Mouse (Mus musculus) monocyte, adult 5-6 weeks (primary cell): ENCODE measurements around the gene Trim6. TPM values are rescaled to one million over a fixed set of nuclear protein-coding genes. Genes with fewer than 3 reads are reported as not detected.
"Not testable (repeated sequence)": the region's sequence is repeated elsewhere in the genome, so short reads cannot be mapped to it uniquely, and the experiment has no call there.

Experiments used
- ATAC-seq: fragments of 153-309, 156-312 bp; replicated peaks from 2 replicates; pipeline ENCODE4 v1.8.0; 2017; ENCODE audit warnings: mild to moderate bottlenecking; ENCODE audit not compliant: low TSS enrichment, insufficient number of reproducible peaks, severe bottlenecking, poor library complexity, low FRiP score
- total RNA-seq: library from RNA; stranded (forward); fragments of 200-1000, 200-491, 200-594 nt; gene quantifications from 3 replicates; pipeline ENCODE4 v1.2.3, GENCODE M21; 2017

The Trim6 gene
- total RNA-seq = 0.21 to 1.6 TPM in 2 of 3 replicates, not detected in the other

DNA sequence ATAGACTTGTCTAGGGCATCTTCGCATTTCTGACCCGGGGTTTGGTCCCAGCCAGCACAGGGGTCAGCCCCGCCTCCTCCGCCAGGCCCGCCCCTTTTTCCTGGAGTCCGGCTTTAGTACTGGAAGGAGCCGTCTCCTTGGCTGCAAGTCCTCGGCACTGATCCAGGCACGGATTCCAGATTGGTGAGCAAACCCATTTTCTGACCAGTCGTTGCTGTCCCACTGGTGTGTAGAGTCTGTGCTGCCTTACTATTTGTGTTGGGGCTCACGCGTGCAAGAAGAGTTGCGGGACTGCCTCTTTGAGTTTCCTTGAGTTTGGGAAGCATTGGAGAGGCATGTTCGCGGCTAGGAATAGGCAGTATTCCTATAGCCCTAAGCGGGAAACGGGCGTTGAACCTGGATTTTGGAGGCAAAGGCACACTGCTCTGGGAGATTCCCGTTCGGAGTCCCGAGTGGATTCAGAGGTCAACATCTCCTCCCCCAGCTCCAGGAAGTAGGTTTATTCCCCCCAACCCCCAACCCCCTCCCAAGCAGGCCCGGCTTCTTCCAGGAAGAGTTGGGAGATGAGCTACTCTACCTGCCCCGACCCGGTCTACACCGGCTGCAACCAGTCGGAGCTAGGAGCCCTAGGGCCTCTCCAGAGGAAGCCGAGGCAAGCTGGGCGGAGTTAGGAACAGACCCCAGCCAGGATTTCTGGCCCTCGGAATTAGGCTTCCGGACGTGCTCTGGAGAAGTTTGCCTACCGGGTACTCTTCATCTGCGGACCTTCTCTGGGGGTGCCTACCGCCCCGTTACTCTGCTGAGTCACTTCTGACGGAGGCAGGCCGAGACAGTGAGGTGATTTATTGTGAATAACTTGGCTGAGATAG is at the start of gene Trim6:
Gene Trim6, plus strand, starts transcription at position 93 of the 869 bp plus-strand sequence.
- 0 out of 2 replicates have a peak, but pooled peaks have one; percentile 22 for ATAC-seq

- ATAC-seq = 0 out of 2 replicates have a peak, but pooled peaks have one; percentile 27
Observed at GRCm38 (mm10) chr7:104169634-104170204, 48.9 kb upstream of the Trim6 start.

GRCm38 (mm10) chr7:104175085-104175484 is 43.5 kb upstream of the Trim6 start:
- no peak for ATAC-seq

DNA sequence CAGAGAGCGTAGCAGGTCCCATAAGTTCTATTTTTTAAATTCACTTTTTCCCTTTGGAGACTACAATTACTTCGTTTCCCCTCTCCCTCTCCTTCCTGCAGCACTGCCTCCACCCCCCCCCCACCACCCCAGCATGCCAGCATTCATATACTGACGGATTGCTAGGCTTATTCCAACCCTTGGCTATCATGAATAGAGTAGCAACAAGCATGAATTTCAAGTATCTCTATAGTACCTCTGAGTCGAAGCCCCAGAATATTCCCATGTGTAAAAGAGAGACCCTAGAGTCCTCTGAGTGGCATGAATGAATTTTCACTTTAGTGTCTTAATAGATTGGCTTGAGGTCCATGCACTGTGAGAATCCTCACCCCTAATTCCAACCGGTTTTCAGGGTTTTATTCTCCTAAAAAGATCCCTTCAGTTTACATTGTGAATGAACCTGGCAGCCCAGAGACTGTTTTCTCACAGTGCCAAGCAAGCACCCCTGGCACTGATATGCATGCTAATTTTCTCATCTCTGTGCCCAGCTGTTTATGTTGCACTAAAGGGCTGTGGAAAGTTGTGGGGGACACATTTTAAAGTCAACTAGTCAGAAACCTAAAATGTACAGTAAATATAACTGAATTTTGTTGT is 40.1 kb upstream of the Trim6 start:
- no peak for ATAC-seq

DNA sequence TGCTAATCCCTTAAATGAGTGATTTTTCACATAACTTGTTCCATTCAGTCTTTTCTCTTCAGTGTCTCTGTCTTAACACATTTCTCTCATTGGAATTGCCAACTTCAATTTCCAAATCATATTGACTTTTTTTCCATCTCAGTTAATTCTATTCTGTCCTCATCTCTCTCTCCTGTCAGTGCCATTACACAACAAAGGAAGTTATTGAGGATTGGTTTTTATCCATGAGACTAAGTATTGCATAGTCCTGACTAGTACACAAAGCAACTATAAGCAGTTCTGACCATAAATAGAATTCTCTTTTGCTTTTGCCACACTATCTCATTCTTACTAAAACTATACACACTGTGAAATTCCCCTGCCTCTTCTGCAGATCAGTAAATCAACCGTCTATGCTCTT is 39.5 kb upstream of the Trim6 start:
- no peak for ATAC-seq

DNA sequence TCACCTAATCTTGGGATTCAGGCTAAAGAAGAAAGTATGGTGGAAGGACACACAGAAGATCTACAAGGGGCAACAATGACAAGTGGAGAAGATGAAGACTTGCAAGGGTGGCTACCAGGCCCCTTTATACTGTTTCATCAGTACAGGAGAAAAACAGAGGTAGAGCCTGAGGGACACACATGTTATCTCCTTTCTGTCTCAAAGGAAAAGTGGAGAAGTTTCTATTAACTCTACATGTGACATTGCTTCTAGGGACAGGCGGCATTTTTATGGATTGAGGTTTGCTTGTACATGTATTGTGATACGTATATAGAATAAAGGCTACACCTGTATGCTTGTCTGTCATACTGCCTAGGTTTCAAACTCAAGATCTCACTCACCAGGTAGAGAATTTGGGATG is 35.3 kb upstream of the Trim6 start, which contains the start of gene Olfr648:
Gene Olfr648, minus strand, starts transcription at position 101 of the 400 bp plus-strand sequence.
- no peak for ATAC-seq

DNA sequence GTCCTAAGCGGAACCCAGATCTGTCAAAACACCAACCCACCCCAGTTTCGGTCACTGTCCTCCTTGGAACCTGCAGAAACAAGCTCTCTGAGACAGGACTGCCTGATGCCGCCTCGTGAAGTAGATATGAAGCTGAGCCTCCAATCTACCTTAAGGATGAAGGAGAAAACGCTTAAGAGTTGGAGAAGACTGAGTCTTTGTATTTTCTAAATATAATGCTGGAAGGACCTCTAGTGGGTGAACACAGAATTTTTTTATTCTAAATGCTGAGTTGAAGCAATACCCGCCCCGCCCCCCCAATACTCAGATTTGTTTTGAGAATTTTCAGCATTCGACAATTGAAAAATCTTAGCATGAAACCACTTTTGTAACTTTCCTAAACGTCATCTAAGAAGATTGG is 27.3 kb upstream of the Trim6 start:
- no peak for ATAC-seq

GRCm38 (mm10) chr7:104195885-104196284 is 22.7 kb upstream of the Trim6 start, which contains the start of gene Olfr649:
TSS of gene Olfr649 (minus strand) at chr7:104195985.
- ATAC-seq = no peak

GRCm38 (mm10) chr7:104199822-104200221 is 18.8 kb upstream of the Trim6 start:
- ATAC-seq = peak; percentile 88

DNA sequence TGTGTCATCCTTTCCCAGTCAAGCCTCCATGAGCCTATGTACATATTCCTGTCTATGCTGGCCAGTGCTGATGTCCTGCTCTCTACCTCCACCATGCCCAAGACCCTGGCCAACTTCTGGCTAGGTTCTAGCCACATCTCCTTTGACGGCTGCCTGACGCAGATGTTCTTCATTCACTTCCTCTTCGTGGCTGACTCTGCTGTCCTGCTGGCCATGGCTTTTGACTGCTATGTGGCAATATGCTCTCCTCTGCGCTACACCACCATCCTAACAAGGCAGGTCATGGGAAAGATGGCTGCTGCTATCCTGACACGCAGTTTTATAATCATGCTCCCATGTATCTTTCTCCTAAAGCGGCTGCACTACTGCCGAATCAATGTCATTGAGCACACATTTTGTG is 12.4 kb upstream of the Trim6 start:
- peak; percentile 73 for ATAC-seq

DNA sequence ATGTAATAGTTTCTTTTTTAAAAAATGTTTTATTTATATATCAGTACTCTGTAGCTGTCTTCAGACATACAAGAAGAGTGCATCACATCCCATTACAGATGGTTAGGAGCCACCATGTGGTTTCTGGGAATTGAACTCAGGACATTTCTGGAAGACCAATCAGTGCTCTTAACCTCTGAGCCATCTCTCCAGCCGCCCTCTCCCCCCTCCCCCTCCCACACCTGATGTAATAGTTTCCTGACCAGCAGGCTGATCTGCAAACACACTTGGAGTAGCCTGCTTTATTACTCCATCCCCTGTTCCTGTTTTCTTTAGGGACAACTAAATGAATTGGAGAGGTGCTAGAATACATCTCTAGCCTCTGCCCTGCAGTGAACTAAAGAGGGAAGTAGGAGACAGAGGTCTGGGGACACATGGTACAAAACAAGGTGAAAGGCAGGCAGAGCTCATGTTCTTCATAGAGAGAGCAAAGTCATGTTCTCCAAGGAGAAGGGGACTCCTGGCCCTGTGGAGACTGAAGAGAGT is 2.5 kb upstream of the Trim6 start:
- ATAC-seq = no peak

DNA sequence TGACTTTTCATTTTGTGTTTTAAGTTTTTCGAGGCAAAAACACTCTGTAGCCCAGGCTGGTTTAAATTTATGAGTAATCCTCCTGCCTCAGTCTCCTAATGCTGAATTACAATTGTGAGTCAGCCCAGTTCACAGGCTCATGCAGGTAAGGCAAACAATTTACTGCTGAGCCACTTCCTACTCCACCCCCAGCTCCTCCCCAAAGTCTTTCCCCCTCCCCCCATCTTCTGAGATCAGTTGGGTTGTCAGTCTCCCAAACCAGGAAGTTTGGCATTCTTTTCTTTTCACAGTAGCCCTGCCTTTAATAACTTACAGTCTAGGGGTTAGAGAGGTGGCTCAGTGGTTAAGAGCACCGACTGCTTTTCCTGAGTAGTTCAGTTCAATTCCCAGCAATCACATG is 712 bp upstream of the Trim6 start:
- ATAC-seq = no peak

DNA sequence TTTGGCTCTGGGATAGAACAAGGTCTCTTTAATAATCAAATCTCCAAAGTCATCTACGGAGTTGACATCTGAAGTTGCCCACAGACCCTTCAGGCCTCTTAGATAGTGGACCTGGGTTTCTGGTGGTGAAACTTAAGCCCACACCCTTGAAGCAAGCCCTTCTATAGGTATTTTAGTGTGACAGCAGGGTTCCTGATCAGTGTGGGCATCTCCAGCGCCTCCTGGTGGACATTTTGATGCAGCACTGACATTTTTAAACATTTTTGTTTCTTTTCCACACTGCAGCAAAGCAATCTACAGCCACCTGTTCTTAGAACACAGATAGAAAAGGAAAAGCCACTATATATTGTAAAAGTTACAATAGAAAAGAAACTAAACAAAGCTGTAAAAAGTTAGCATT is 12.6 kb downstream of the Trim6 start:
- ATAC-seq = peak; percentile 68; the same call in 1 of the 2 replicates

- ATAC-seq = no peak
Observed at GRCm38 (mm10) chr7:104240857-104241256, 22.3 kb downstream of the Trim6 start.

DNA sequence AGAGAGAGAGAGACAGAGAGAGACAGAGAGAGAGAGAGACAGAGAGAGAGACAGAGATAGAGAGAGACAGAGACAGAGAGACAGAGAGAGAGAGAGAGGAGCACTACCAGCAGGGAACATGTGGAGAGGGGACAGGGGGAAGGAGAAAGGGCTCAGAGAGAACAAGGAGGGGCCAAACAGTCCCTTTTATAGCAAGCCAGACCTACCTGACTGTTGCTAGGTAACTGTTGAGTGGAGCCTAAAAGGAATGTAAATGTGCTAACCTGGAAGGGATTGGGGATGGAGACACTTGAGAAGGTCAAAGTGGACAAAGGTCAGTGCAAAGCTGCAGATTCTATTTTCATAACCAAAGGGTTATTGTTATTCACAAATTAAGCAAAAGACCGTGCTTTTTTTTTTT is 25.0 kb downstream of the Trim6 start:
- no peak for ATAC-seq

DNA sequence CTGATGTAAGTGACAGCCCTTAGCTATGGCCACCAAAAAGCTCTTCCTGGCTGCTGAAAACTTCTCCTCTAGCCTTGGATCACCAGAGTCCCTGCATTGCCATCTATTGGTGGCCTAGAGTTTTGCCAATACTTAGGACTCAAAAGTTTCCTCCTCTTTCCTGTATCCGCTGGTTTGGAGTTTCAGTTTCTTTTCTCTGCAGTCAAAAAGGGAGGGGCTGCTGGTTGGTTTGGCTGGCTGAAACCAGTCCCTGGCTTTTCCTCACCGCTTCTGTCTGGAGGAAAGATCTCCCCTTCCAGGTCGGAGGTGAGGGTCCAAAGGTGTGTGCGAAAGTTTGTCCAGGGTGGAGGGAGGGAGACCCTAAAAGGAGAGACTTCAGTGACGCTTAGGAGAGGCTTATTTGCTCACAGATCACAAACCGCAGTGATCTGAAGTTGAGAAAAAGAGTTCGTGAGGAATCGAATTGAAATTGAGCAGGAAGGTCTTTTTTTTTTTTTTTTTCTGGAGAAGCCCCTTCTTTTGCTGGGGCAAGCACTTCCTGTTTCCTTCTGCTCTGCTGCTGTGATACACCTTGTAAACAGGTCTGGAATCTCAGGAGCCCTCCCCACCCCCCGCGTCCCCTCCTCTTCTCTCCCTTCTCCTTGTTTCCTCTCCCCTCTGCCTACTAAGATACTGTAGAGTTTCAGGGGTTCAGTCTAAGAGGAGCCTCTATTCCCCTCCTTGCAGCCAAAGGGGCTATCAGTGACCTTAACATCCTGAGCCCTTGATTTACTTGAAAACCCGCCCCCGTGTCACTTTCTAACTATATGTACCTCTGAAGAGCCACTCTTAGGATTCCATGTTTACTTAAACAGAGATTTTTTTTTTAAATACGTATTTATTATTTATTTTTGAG is 25.9 kb downstream of the Trim6 start, which contains the start of gene Trim34a:
Gene Trim34a, plus strand, starts transcription at position 171 of the 895 bp plus-strand sequence.
- peak; percentile 91 for ATAC-seq

DNA sequence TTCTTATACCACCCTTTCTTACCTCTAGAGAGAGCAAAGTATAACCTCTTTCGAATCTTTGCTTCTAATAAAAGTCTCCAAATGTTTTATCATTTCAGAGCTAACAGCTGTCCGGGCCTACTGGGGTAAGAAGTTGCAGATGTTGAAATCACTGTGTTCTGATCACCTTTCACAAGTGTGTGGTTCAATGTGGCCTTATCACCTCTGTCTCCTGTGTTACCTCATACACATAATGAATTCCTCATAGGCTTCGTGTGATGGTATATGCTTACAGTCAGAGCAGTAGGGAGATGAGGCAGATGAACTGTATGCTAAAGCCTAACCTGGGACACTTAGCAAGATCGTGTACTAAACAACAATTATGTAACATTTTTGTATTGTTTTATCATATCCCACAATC is 41.8 kb downstream of the Trim6 start:
- ATAC-seq = not testable (repeated sequence)

GRCm38 (mm10) chr7:104265335-104265734 is 46.7 kb downstream of the Trim6 start:
- ATAC-seq = not testable (repeated sequence)
